Mouse (Mus musculus) kidney, postnatal 10 days (tissue): ENCODE data around the gene Uap1.
"Not testable (repeated sequence)": the region's sequence is repeated elsewhere in the genome, so short reads cannot be mapped to it uniquely, and the experiment has no call there.

Experiments
- DNase-seq: peaks from one replicate; pipeline ENCODE4 v3.0.0; 2021; ENCODE audit warnings: mixed read lengths

Uap1 gene

GRCm38 (mm10) chr1:170110516-170111332 lies 64.0 kb downstream of the Uap1 start, which contains the start of gene Ddr2:
Gene Ddr2, minus strand, starts transcription at chr1:170110762.
- peak; percentile 83 for DNase-seq

- peak; percentile 42 for DNase-seq
Observed at GRCm38 (mm10) chr1:170109776-170110515, 64.8 kb downstream of the Uap1 start.

DNA sequence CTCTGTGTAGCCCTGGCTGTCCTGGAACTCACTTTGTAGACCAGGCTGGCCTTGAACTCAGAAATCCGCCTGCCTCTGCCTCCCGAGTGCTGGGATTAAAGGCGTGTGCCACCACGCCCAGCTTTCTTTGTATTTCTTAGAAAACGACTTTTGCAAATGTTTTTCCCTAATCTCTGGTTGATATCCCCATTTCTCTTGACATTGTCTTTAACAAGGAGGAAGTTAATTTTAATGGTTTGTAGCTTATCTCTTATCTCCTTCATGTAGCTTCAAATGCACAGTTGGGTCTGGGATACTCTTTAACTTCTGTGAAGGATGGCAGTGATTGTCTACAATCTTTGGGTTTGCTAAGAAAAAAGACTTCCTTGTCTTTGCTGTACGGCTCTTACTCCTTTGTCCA lies 71.9 kb downstream of the Uap1 start:
- not testable (repeated sequence) for DNase-seq
